Mouse (Mus musculus): ENCODE data around the gene Vmn1r68. TPM values are rescaled to one million over a fixed set of nuclear protein-coding genes. Genes with fewer than 3 reads are reported as not detected.

The Vmn1r68 gene
- polyA plus RNA-seq (2016; fragmentation: Nextera tagmentation; extraction: Ambion mirVana), result not detected in 2 replicates

- Histone ChIP-seq H3K9me3 (peaks cover 3% of the 10 kb centered on the region; the same call in 1 of the 2 replicates), H3K27me3 (no peaks in the 10 kb centered on the region), H3K27ac (no peak within 1 kb of the TSS), H3K4me2 (no peak within 1 kb of the TSS), H3K9ac (no peak within 1 kb of the TSS), H3K36me3 (replicated peaks) (no peaks in the 10 kb centered on the region), H3K4me1 (no peaks in the 10 kb centered on the region), H3K4me3 (replicated peaks) (no peak within 1 kb of the TSS)
- 67% methylated on average over 2 of the region's 2 CpGs for WGBS
- no peak for ATAC-seq (ENCODE audit: low FRiP score)
Observed at GRCm38 (mm10) chr7:10558385-10558784, at the start of gene Vmn1r68. Gene Vmn1r68, minus strand, starts transcription at chr7:10558485.

GRCm38 (mm10) chr7:10495578-10495977 is 62.7 kb downstream of the Vmn1r68 start:
- peak overlapping the region; percentile 62 for H3K4me3 ChIP-seq (replicated peaks)
- H3K4me2 ChIP-seq, result peak overlapping the region; percentile 76
- WGBS, result 29% methylated on average over 6 of the region's 6 CpGs
- peaks cover 11% of the 10 kb centered on the region for H3K4me1 ChIP-seq
- H3K27me3 ChIP-seq, result no peaks in the 10 kb centered on the region
- H3K9ac ChIP-seq, result no peak overlapping the region
- ATAC-seq (ENCODE audit: low FRiP score), result peak; percentile 55; the same call in 1 of the 2 replicates
- H3K9me3 ChIP-seq, result no peaks in the 10 kb centered on the region
- peaks cover 26% of the 10 kb centered on the region for H3K36me3 ChIP-seq (replicated peaks)
- no peak overlapping the region for H3K27ac ChIP-seq

- H3K4me3 ChIP-seq (replicated peaks), result peak within 1 kb of the TSS; percentile 62
- H3K9me3 ChIP-seq, result no peaks in the 10 kb centered on the region
- H3K27me3 ChIP-seq, result no peaks in the 10 kb centered on the region
- 1% methylated on average over 33 of the region's 33 CpGs for WGBS
- H3K9ac ChIP-seq, result peak within 1 kb of the TSS; percentile 75
- H3K36me3 ChIP-seq (replicated peaks), result peaks cover 33% of the 10 kb centered on the region
- H3K4me2 ChIP-seq, result peak within 1 kb of the TSS; percentile 76
- H3K27ac ChIP-seq, result peak within 1 kb of the TSS; percentile 59
- peaks cover 11% of the 10 kb centered on the region for H3K4me1 ChIP-seq
- ATAC-seq (ENCODE audit: low FRiP score), result peak; percentile 97
Observed at GRCm38 (mm10) chr7:10494786-10495521, 63.3 kb downstream of the Vmn1r68 start, which contains the start of gene Zik1. Gene Zik1, minus strand, starts transcription at chr7:10495394.

- ATAC-seq (ENCODE audit: low FRiP score), result 0 out of 2 replicates have a peak, but pooled peaks have one; percentile 49
- WGBS, result 65% methylated on average over 18 of the region's 18 CpGs
- peak overlapping the region; percentile 31 for H3K4me2 ChIP-seq
- H3K9me3 ChIP-seq, result no peaks in the 10 kb centered on the region; the same call in 1 of the 2 replicates
- no peak overlapping the region for H3K27ac ChIP-seq
- peak overlapping the region; percentile 19 for H3K4me3 ChIP-seq (replicated peaks)
- H3K27me3 ChIP-seq, result no peaks in the 10 kb centered on the region
- H3K4me1 ChIP-seq, result no peaks in the 10 kb centered on the region
- H3K36me3 ChIP-seq (replicated peaks), result no peaks in the 10 kb centered on the region
- H3K9ac ChIP-seq, result no peak overlapping the region
Observed at GRCm38 (mm10) chr7:10480588-10481233, 77.6 kb downstream of the Vmn1r68 start.

GRCm38 (mm10) chr7:10479813-10480212 is 78.5 kb downstream of the Vmn1r68 start:
- H3K4me1 ChIP-seq, result no peaks in the 10 kb centered on the region
- ATAC-seq (ENCODE audit: low FRiP score), result no peak
- H3K27ac ChIP-seq, result no peak overlapping the region
- H3K27me3 ChIP-seq, result no peaks in the 10 kb centered on the region
- H3K9ac ChIP-seq, result no peak overlapping the region
- H3K36me3 ChIP-seq (replicated peaks), result no peaks in the 10 kb centered on the region
- no peak overlapping the region for H3K4me2 ChIP-seq
- H3K9me3 ChIP-seq, result no peaks in the 10 kb centered on the region; the same call in 1 of the 2 replicates
- no peak overlapping the region for H3K4me3 ChIP-seq (replicated peaks)

- H3K4me2 ChIP-seq, result no peak overlapping the region
- H3K4me3 ChIP-seq (replicated peaks), result no peak overlapping the region
- WGBS, result 78% methylated on average over 3 of the region's 3 CpGs
- H3K27ac ChIP-seq, result no peak overlapping the region
- H3K36me3 ChIP-seq (replicated peaks), result no peaks in the 10 kb centered on the region
- ATAC-seq (ENCODE audit: low FRiP score), result no peak
- no peaks in the 10 kb centered on the region for H3K4me1 ChIP-seq
- H3K9me3 ChIP-seq, result peaks cover 11% of the 10 kb centered on the region
- no peak overlapping the region for H3K9ac ChIP-seq
- no peaks in the 10 kb centered on the region for H3K27me3 ChIP-seq
Observed at GRCm38 (mm10) chr7:10458166-10458565, 100.1 kb downstream of the Vmn1r68 start.

Other genes with a start within 250 kb of the Vmn1r68 start
- gene Vmn1r67, start 115.2 kb downstream of the Vmn1r68 start, polyA plus RNA-seq (2016; fragmentation: Nextera tagmentation; extraction: Ambion mirVana), result 0.08 TPM in 1 of 2 replicates, not detected in the other
- 57.8 and 62.8 TPM in 2 replicates for gene Zik1, start 63.1 kb downstream of the Vmn1r68 start, polyA plus RNA-seq (2016; fragmentation: Nextera tagmentation; extraction: Ambion mirVana)
- gene Vmn1r69, start 55.2 kb upstream of the Vmn1r68 start, polyA plus RNA-seq (2016; fragmentation: Nextera tagmentation; extraction: Ambion mirVana), result not detected in 2 replicates
- gene Vmn1r70, start 73.0 kb upstream of the Vmn1r68 start, polyA plus RNA-seq (2016; fragmentation: Nextera tagmentation; extraction: Ambion mirVana), result not detected in 2 replicates
- not detected in 2 replicates for gene Nlrp4b, start 129.3 kb upstream of the Vmn1r68 start, polyA plus RNA-seq (2016; fragmentation: Nextera tagmentation; extraction: Ambion mirVana)
- gene Vmn1r71, start 195.9 kb upstream of the Vmn1r68 start, polyA plus RNA-seq (2016; fragmentation: Nextera tagmentation; extraction: Ambion mirVana), result not detected in 2 replicates

Data from forebrain, embryonic 12.5 days (tissue).